Mouse (Mus musculus) ES-E14 (cell line): ENCODE data around the gene Rhoq. TPM values are rescaled to one million over a fixed set of nuclear protein-coding genes. Genes with fewer than 3 reads are reported as not detected.

Experiments
- DNase-seq: peaks from one replicate; pipeline ENCODE4 v3.0.0-alpha.2; 2013; ENCODE audit warnings: low read depth, low spot score
- H3K27ac ChIP-seq: 2 replicates; pipeline ENCODE4 v1.5.1; 2012; ENCODE audit warnings: low read depth, mild to moderate bottlenecking, low read length, moderate library complexity, mixed read lengths; ENCODE audit not compliant: poor library complexity, insufficient read depth, severe bottlenecking
- H3K36me3 ChIP-seq: 2 replicates; pipeline ENCODE4 v1.6.1; 2012; ENCODE audit warnings: mild to moderate bottlenecking, low read length, moderate library complexity, mixed read lengths; ENCODE audit not compliant: control insufficient read depth, poor library complexity, insufficient read depth, severe bottlenecking
- H3K4me1 ChIP-seq, 2 experiments: fragments of 150-350 bp in 1 of 2; sonication (generic) in 1 of 2; 2 replicates each; pipeline ENCODE4 v1.6.1; 2012; ENCODE audit warnings: low read length in 2 of 2, mild to moderate bottlenecking in 1 of 2, mixed read lengths in 1 of 2; ENCODE audit not compliant: control insufficient read depth in 2 of 2, insufficient read depth in 2 of 2, poor library complexity in 1 of 2
- H3K4me3 ChIP-seq, 2 experiments: fragments of 150-350 bp in 1 of 2; sonication (generic) in 1 of 2; 2 replicates each; pipeline ENCODE4 v1.5.1; 2012; ENCODE audit warnings: low read length in 2 of 2, low read depth in 1 of 2, mild to moderate bottlenecking in 1 of 2, mixed read lengths in 1 of 2; ENCODE audit not compliant: insufficient read depth in 1 of 2, poor library complexity in 1 of 2, severe bottlenecking in 1 of 2
- H3K9ac ChIP-seq: 2 replicates; pipeline ENCODE4 v1.6.1; 2012; ENCODE audit warnings: low read depth, mild to moderate bottlenecking, low read length, mixed read lengths; ENCODE audit not compliant: poor library complexity, insufficient read depth, severe bottlenecking
- H3K9me3 ChIP-seq: fragments of 150-350 bp; sonication (generic); 2 replicates; pipeline ENCODE4 v1.6.1; 2012; ENCODE audit warnings: low read depth, mild to moderate bottlenecking, low read length; ENCODE audit not compliant: control insufficient read depth, insufficient read depth
- CHD2 ChIP-seq: IDR thresholded peaks from 2 replicates; pipeline ENCODE4 v1.6.1; 2014; ENCODE audit warnings: mild to moderate bottlenecking, low read depth, low read length, inconsistent platforms
- HCFC1 ChIP-seq: IDR thresholded peaks from 2 replicates; pipeline ENCODE4 v1.6.1; 2012; ENCODE audit warnings: low read length, inconsistent platforms, borderline replicate concordance; ENCODE audit not compliant: insufficient read depth
- MAFK ChIP-seq: IDR thresholded peaks from 2 replicates; pipeline ENCODE4 v1.6.1; 2014; ENCODE audit warnings: mild to moderate bottlenecking, low read depth, low read length, inconsistent platforms; ENCODE audit not compliant: insufficient read depth
- ZC3H11A ChIP-seq: IDR thresholded peaks from 2 replicates; pipeline ENCODE4 v1.6.1; 2012; ENCODE audit warnings: low read depth, mild to moderate bottlenecking, inconsistent platforms, low read length, borderline replicate concordance
- ZNF384 ChIP-seq: IDR thresholded peaks from 2 replicates; pipeline ENCODE4 v1.6.1; 2012; ENCODE audit warnings: low read depth, low read length, inconsistent platforms
- in situ Hi-C, 2 experiments: fragments of 600-800 bp; cut with MboI; formaldehyde crosslinking; loops; one replicate each; pipeline ENCODE4 v1.15.1; 2025; ENCODE audit warnings: low sequenced_read_pairs in 2 of 2, inconsistent platforms in 1 of 2; ENCODE audit not compliant: unreplicated experiment in 2 of 2
- total RNA-seq: library from RNA; depleted of rRNA; stranded (reverse); fragments of 300-350 nt; gene quantifications from 2 replicates; pipeline ENCODE4 v1.2.3, GENCODE M21; 2012

The Rhoq gene
- total RNA-seq, 1 experiment, result 5.9 TPM

- Histone ChIP-seq H3K4me1 (peaks cover 0 to 11% of the 10 kb centered on the region in 2 experiments; a peak in 1 of 4 replicates), H3K9ac (no peak overlapping the region), H3K36me3 (no peaks in the 10 kb centered on the region), H3K4me3 (no peak overlapping the region), H3K27ac (no peak overlapping the region), H3K9me3 (no peaks in the 10 kb centered on the region)
- DNase-seq, result no peak
- TF ChIP-seq ZNF384 (no peak), ZC3H11A (no peak), MAFK (no peak), CHD2 (no peak), HCFC1 (no peak)
- in situ Hi-C loops, result no loop called here
These were observed 30.0 kb upstream of the Rhoq start for GRCm38 (mm10) chr17:86932896-86933295.

GRCm38 (mm10) chr17:86937064-86937463, 25.8 kb upstream of the Rhoq start:
- in situ Hi-C loops, result no loop called here
- H3K36me3 ChIP-seq, result no peaks in the 10 kb centered on the region
- TF ChIP-seq HCFC1, result no peak
- no peak for TF ChIP-seq MAFK
- no peak for TF ChIP-seq ZNF384
- TF ChIP-seq CHD2, result no peak
- TF ChIP-seq ZC3H11A, result no peak
- H3K4me3 ChIP-seq, result no peak overlapping the region
- H3K9ac ChIP-seq, result no peak overlapping the region
- peaks cover 0 to 14% of the 10 kb centered on the region in 2 experiments; a peak in 1 of 4 replicates for H3K4me1 ChIP-seq
- DNase-seq, result no peak
- H3K27ac ChIP-seq, result no peak overlapping the region
- no peaks in the 10 kb centered on the region for H3K9me3 ChIP-seq

- in situ Hi-C loops, result no loop called here
- no peaks in the 10 kb centered on the region for H3K36me3 ChIP-seq
- DNase-seq, result no peak
- peaks cover 0 to 11% of the 10 kb centered on the region in 2 experiments; a peak in 1 of 4 replicates for H3K4me1 ChIP-seq
- no peak for TF ChIP-seq MAFK
- TF ChIP-seq ZNF384, result no peak
- TF ChIP-seq HCFC1, result no peak
- TF ChIP-seq CHD2, result no peak
- no peak for TF ChIP-seq ZC3H11A
- H3K9me3 ChIP-seq, result no peaks in the 10 kb centered on the region
- no peak overlapping the region for H3K9ac ChIP-seq
- no peak overlapping the region; a peak in 1 of 4 replicates for H3K4me3 ChIP-seq
- H3K27ac ChIP-seq, result no peak overlapping the region
These were observed 25.3 kb upstream of the Rhoq start for GRCm38 (mm10) chr17:86937497-86938155.

GRCm38 (mm10) chr17:86938683-86939082, 24.2 kb upstream of the Rhoq start:
- no peak overlapping the region for H3K4me3 ChIP-seq
- no peak overlapping the region for H3K27ac ChIP-seq
- H3K9me3 ChIP-seq, result no peaks in the 10 kb centered on the region
- no peak for TF ChIP-seq CHD2
- no peak for TF ChIP-seq MAFK
- TF ChIP-seq ZC3H11A, result no peak
- no peak for TF ChIP-seq HCFC1
- TF ChIP-seq ZNF384, result no peak
- in situ Hi-C loops, result no loop called here
- DNase-seq, result no peak
- no peak overlapping the region for H3K9ac ChIP-seq
- peaks cover 0 to 8% of the 10 kb centered on the region in 2 experiments; a peak in 1 of 4 replicates for H3K4me1 ChIP-seq
- H3K36me3 ChIP-seq, result no peaks in the 10 kb centered on the region

- Histone ChIP-seq H3K9ac (no peak overlapping the region), H3K36me3 (no peaks in the 10 kb centered on the region), H3K27ac (no peak overlapping the region), H3K4me1 (peaks cover 0 to 8% of the 10 kb centered on the region in 2 experiments; a peak in 1 of 4 replicates), H3K4me3 (no peak overlapping the region), H3K9me3 (no peaks in the 10 kb centered on the region)
- in situ Hi-C loops, result no loop called here
- TF ChIP-seq CHD2 (no peak), ZNF384 (no peak), ZC3H11A (no peak), HCFC1 (no peak), MAFK (no peak)
- DNase-seq, result no peak
These were observed 20.8 kb upstream of the Rhoq start for GRCm38 (mm10) chr17:86942112-86942511.
